Mouse (Mus musculus) thymus, adult 2 months (tissue): ENCODE measurements at regions not wholly inside any gene's neighbourhood (a gene's known extent, or its start where the extent isn't known, plus 50 kb on each side); places are given as distances from the start of the nearest gene placed in this dataset.

Experiments used
- DNase-seq: peaks from one replicate; pipeline ENCODE4 v3.0.0; 2021
- H3K27ac ChIP-seq: fragments of 200-500 bp; 2 replicates; pipeline ENCODE4 v1.5.1; 2012; ENCODE audit warnings: low read length, control low read depth; ENCODE audit not compliant: control insufficient read depth, insufficient read depth
- H3K27me3 ChIP-seq: fragments of 200-500 bp; 2 replicates; pipeline ENCODE4 v1.6.1; 2012; ENCODE audit warnings: mild to moderate bottlenecking, low read length, moderate library complexity, mixed read lengths; ENCODE audit not compliant: control insufficient read depth, insufficient read depth
- H3K36me3 ChIP-seq: fragments of 200-500 bp; 2 replicates; pipeline ENCODE4 v1.6.1; 2012; ENCODE audit warnings: mild to moderate bottlenecking, low read length, moderate library complexity; ENCODE audit not compliant: control insufficient read depth, insufficient read depth
- H3K4me1 ChIP-seq: fragments of 200-500 bp; replicated peaks from 2 replicates; pipeline ENCODE4 v1.6.1; 2012; ENCODE audit warnings: low read length; ENCODE audit not compliant: control insufficient read depth, insufficient read depth
- H3K4me3 ChIP-seq: fragments of 200-500 bp; 2 replicates; pipeline ENCODE4 v1.5.1; 2012; ENCODE audit warnings: mild to moderate bottlenecking, low read length, control low read depth, moderate library complexity; ENCODE audit not compliant: control insufficient read depth, insufficient read depth
- CTCF ChIP-seq: fragments of 200-500 bp; IDR thresholded peaks from 2 replicates; pipeline ENCODE4 v1.5.1; 2012; ENCODE audit warnings: mild to moderate bottlenecking, control low read depth, low read length, moderate library complexity, borderline replicate concordance; ENCODE audit not compliant: control insufficient read depth, poor library complexity, insufficient read depth; ENCODE audit errors: extremely low read depth
- POLR2A ChIP-seq: fragments of 200-500 bp; IDR thresholded peaks from 2 replicates; pipeline ENCODE4 v1.6.1; 2012; ENCODE audit warnings: mild to moderate bottlenecking, low read length, control low read depth, moderate library complexity; ENCODE audit not compliant: control insufficient read depth, poor library complexity, insufficient read depth; ENCODE audit errors: extremely low read depth
- WGBS: fragments of 180-500 bp; shearing (Covaris S2); methylation state at CpG from one replicate; pipeline ENCODE4 v1.1.7; 2018; 5-methylcytosine and 5-hydroxymethylcytosine counted together

GRCm38 (mm10) chr4:9124586-9125232 is 885.9 kb upstream of the Car8 start:
- over 99% methylated on average over 4 of the region's 4 CpGs for WGBS
- no peak for DNase-seq
- Histone ChIP-seq H3K4me3 (no peak overlapping the region), H3K36me3 (no peaks in the 10 kb centered on the region), H3K27me3 (no peaks in the 10 kb centered on the region), H3K27ac (no peak overlapping the region), H3K4me1 (no peaks in the 10 kb centered on the region)
- TF ChIP-seq CTCF (no peak), POLR2A (no peak)

- 85% methylated on average over 5 of the region's 5 CpGs for WGBS
- DNase-seq: no peak
- no peaks in the 10 kb centered on the region for H3K36me3 ChIP-seq
- no peaks in the 10 kb centered on the region for H3K27me3 ChIP-seq
- H3K4me1 ChIP-seq: no peaks in the 10 kb centered on the region
- no peak overlapping the region for H3K4me3 ChIP-seq
- TF ChIP-seq POLR2A: no peak
- TF ChIP-seq CTCF: no peak
- H3K27ac ChIP-seq: no peak overlapping the region
Observed at GRCm38 (mm10) chr4:9124109-9124508, 885.3 kb upstream of the Car8 start.

GRCm38 (mm10) chr4:9123396-9124031 is 884.7 kb upstream of the Car8 start:
- H3K36me3 ChIP-seq: no peaks in the 10 kb centered on the region
- no peak overlapping the region for H3K4me3 ChIP-seq
- no peak for TF ChIP-seq CTCF
- no peak for TF ChIP-seq POLR2A
- DNase-seq: no peak
- H3K27ac ChIP-seq: no peak overlapping the region
- 86% methylated on average over 9 of the region's 9 CpGs for WGBS
- H3K27me3 ChIP-seq: no peaks in the 10 kb centered on the region
- no peaks in the 10 kb centered on the region for H3K4me1 ChIP-seq

GRCm38 (mm10) chr4:9122639-9123286 is 883.9 kb upstream of the Car8 start:
- DNase-seq: no peak

GRCm38 (mm10) chr4:9116955-9117647 is 878.3 kb upstream of the Car8 start:
- Histone ChIP-seq H3K4me1 (peaks cover 2% of the 10 kb centered on the region; the same call in 1 of the 2 replicates), H3K27me3 (no peaks in the 10 kb centered on the region), H3K27ac (no peak overlapping the region), H3K36me3 (no peaks in the 10 kb centered on the region), H3K4me3 (no peak overlapping the region)
- TF ChIP-seq POLR2A: no peak
- no peak for TF ChIP-seq CTCF
- WGBS: 89% methylated on average over 4 of the region's 4 CpGs
- no peak for DNase-seq

More at GRCm38 (mm10) chr4:9122639-9123286, 883.9 kb upstream of the Car8 start:
- TF ChIP-seq CTCF (no peak), POLR2A (no peak)
- no peak overlapping the region for H3K4me3 ChIP-seq
- H3K4me1 ChIP-seq: no peaks in the 10 kb centered on the region
- 87% methylated on average over 10 of the region's 10 CpGs for WGBS
- no peak overlapping the region for H3K27ac ChIP-seq
- H3K27me3 ChIP-seq: no peaks in the 10 kb centered on the region
- no peaks in the 10 kb centered on the region for H3K36me3 ChIP-seq

GRCm38 (mm10) chr4:9115874-9116273 is 877.0 kb upstream of the Car8 start:
- Histone ChIP-seq H3K27me3 (no peaks in the 10 kb centered on the region), H3K36me3 (no peaks in the 10 kb centered on the region), H3K4me1 (peaks cover 2% of the 10 kb centered on the region; the same call in 1 of the 2 replicates), H3K27ac (no peak overlapping the region), H3K4me3 (no peak overlapping the region; the same call in 1 of the 2 replicates)
- no peak for DNase-seq
- TF ChIP-seq POLR2A: no peak
- TF ChIP-seq CTCF: no peak
- 7% methylated on average over 7 of the region's 7 CpGs for WGBS
